Mouse (Mus musculus) bone marrow macrophage, adult 2 months (primary cell): ENCODE data around the gene Jazf1.

Experiments used
- CTCF ChIP-seq: IDR thresholded peaks from 2 replicates; pipeline ENCODE4 v1.5.1; 2012; ENCODE audit warnings: low read depth, mild to moderate bottlenecking, low read length, moderate library complexity
- POLR2A ChIP-seq: IDR thresholded peaks from 2 replicates; pipeline ENCODE4 v1.6.1; 2012; ENCODE audit warnings: mild to moderate bottlenecking, low read depth, low read length, borderline replicate concordance

GRCm38 (mm10) chr6:52914921-52915320 is 153.5 kb downstream of the Jazf1 start:
- TF ChIP-seq POLR2A (no peak), CTCF (no peak)
